Mouse (Mus musculus) gonadal fat pad, adult 2 months (tissue): ENCODE measurements around the gene Cbx8. TPM values are rescaled to one million over a fixed set of nuclear protein-coding genes. Genes with fewer than 3 reads are reported as not detected.

ENCODE experiments used
- DNase-seq: peaks from one replicate; pipeline ENCODE4 v3.0.0-alpha.2; 2012; ENCODE audit warnings: low read depth
- polyA plus RNA-seq: library from polyadenylated mRNA; depleted of rRNA; stranded (reverse); fragments of >200 nt; gene quantifications from 2 replicates; pipeline ENCODE4 v1.2.3, GENCODE M21; 2012

The Cbx8 gene
- polyA plus RNA-seq, 1 experiment: 3.8 TPM

DNA sequence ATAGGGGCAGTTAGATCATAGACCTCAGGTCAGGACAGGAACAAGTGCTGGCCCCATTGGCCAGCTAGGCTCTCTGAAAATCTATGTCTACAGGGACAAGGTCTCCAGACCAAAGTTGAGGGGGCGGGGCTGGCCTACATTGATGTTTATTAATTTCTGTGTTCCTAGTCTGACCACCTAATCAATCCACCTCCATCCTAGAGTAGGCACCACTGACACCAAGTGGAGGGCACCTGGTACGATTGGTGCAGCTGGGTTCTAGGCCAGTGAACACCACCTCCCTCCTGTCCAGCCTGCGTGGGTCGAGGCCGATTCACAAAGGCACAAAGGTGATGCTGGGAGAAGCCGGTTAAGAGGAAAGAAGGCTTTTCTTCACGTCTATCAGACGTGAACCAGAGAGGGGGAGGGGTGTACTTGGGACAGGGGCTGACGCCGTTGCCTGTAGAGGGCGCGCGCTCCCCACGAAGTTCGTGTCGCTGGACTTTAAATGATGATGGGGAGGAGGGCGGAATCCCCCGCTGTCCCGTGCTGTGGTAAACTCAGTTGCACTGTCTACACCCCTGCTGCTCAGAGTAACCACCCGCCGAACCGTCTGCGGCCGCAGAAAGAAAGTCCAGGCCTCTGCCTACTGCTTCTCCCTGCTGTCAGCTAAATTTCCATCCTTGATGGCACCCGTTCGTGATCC, 6.8 kb downstream of the Cbx8 start:
- DNase-seq: no peak

DNA sequence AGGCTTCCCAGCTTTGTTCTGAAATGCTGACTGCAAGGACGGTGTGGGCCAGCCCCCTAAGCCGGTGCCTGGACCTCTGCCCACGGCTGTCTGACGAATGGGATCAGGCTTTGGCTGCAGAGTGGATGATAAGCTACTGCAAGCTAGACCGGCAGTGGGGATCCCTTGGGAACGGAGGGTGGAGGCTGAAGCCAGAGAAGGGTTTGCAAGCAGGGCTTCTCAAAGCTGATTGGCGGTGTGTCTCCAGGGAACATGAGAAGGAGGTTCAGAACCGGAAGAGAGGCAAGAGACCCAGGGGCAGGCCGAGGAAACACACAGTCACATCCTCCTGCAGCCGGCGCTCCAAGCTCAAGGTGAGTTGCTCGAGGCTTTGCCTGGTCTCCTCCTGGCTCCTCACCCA, 14.6 kb downstream of the Cbx8 start:
- no peak for DNase-seq

DNA sequence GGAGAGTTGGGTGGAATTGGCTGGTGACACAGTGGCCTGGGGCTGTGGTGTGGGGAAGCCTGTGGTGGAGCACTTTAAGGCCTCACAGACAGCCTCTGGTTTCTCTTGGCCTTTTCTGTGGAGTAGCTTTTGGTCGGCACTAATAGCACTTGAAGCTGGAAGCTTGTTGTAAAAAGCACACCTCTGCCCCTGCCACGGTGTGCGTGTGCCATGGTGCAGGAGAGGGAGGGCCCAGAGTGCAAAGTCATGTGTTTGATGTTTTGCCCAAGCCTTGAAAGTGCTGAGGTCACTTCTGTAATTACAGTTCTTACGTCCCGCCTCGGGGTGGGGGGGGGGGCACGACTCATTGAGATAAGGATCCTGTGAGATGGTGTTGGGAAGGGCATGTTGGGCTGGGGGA, 16.5 kb downstream of the Cbx8 start:
- DNase-seq: no peak

DNA sequence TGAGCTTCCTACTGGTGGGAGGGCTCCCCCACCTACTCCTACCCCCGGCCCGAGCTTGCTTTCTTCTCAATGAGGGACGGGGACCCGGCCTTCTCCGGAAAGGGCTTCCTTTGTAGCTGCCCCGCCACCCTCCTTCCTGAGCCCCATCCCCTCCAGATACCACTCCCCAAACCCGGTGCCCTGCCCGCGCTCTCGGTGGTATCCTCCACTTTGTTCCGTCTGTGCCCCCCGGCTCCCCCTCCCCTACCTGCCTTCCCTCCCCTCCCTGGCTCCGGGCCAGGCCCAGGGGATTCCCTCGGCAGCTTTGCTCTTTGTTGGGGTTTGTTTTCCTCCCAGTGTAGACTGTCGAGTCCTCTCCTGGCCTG, 17.2 kb downstream of the Cbx8 start:
- no peak for DNase-seq

GRCm38 (mm10) chr11:119022895-119023615, 17.7 kb downstream of the Cbx8 start, which contains the start of gene Cbx2:
Cbx2 (plus strand) TSS chr11:119022962.
- DNase-seq: no peak

- DNase-seq: no peak
Observed at GRCm38 (mm10) chr11:119022068-119022894, 18.5 kb downstream of the Cbx8 start.

GRCm38 (mm10) chr11:119021180-119021579, 19.6 kb downstream of the Cbx8 start:
- DNase-seq: no peak

GRCm38 (mm10) chr11:119017506-119017905, 23.3 kb downstream of the Cbx8 start:
- DNase-seq: no peak

DNA sequence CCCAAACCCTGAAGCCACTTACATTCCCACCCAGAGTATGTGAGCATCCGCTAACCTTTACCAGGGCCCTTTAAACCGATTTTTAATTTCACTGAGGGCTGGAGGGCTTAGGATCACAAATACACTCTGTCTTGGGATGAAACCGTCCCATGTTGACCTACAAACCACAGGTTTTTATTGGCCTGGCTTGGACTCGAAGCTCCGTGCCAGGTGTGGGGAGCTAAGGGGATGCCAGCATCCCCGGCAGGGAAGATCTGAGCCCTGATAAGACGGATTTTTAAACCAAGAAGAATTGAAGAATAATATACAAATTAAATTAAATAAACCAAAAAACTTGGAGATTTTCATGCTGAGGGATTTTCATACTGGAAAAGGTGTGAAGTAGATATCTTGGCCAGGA, 26.3 kb downstream of the Cbx8 start:
- DNase-seq: no peak

- DNase-seq: no peak
Observed at GRCm38 (mm10) chr11:119007461-119008456, 33.0 kb downstream of the Cbx8 start.

DNA sequence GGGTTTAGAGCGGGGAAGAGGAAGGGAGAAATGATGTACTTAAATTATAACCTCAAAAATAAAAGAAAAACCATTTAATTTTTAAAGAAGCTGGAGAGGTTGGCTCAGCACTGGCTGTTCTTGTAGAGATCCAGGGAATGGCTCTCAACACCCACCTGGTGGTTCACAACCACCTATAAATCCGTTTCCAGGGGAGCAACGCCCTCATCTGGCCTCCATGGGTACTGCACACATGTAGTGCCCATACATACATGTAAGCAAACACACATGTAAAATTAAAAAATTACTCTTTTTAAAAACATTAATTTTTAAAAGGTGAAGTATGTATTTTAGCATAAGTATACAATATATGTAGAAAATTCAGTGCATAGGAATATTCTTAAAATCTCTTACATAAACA, 34.3 kb downstream of the Cbx8 start:
- no peak for DNase-seq

GRCm38 (mm10) chr11:119005547-119006275, 35.1 kb downstream of the Cbx8 start:
- DNase-seq: no peak

- DNase-seq: no peak
Observed at GRCm38 (mm10) chr11:119001493-119002128, 39.2 kb downstream of the Cbx8 start.

GRCm38 (mm10) chr11:119000877-119001276, 39.9 kb downstream of the Cbx8 start:
- no peak for DNase-seq

GRCm38 (mm10) chr11:118999361-118999804, 41.4 kb downstream of the Cbx8 start:
- DNase-seq: no peak

- no peak for DNase-seq
Observed at GRCm38 (mm10) chr11:118998540-118999265, 42.1 kb downstream of the Cbx8 start.

DNA sequence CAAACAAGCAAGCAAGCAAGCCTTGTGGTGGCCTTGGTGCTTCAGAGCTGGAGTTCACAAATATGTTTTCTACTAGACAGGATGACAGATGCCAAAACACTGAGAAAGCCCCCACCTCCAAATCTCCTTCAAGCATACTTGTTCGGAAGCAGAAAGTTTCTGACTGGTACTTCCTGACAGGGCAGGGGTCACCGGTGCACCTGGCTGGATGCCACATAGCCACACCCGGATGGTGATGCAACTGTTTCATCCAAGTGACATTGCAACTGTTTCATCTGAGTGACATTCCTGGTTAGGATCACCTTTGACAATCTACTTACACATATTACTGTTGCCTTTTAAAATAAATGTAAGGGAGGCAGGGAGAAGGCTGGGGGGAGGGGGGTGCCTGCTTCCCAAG, 43.6 kb downstream of the Cbx8 start:
- DNase-seq: no peak

DNA sequence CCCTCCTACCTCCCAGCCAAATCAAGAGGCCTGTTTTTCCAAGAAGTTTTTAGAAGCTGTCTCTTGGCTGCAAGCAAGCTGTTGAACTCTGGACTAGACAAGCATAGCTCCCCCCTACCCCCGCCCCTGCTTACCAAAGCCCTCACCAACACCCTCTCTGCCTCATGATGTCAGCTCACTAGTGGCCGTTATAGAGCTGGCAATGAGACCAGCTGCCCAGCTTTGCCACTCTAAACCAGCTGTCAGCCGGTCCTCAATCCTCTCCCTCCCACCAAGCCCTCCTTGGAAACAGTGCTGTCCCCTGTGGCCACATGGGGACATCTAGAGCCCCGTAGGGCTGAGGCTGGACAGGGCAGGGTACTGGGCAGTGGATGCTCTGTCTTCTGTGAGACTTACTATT, 45.3 kb downstream of the Cbx8 start:
- DNase-seq: no peak

DNA sequence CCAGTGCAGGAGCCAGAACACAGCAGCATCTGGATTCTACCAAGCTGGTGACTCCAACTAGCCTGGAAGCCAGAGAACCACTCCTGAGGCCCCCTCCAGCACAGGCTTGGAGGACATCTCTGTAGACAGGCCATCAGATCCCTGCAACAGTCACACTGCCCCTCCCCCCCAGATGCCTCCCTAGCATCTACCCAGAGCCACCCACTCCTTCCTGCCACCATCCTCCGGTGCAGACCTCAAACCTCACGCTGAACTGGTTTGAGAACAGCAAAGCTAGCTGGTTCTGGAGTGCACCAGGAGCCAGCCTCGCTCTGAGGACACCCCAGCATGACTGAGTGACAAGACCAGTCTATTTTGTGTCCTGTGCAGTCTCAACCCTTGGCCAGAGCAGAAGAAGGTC, 48.0 kb downstream of the Cbx8 start:
- DNase-seq: no peak
